Mouse (Mus musculus): ENCODE data around the gene Kctd13.
"Not testable (repeated sequence)": the region's sequence is repeated elsewhere in the genome, so short reads cannot be mapped to it uniquely, and the experiment has no call there.

Kctd13 gene

GRCm38 (mm10) chr7:126928384-126929037, at the start of gene Kctd13:
Gene Kctd13 (plus strand): TSS chr7:126928879.
- DNase-seq = peak; percentile 90

GRCm38 (mm10) chr7:126881040-126881439, 47.6 kb upstream of the Kctd13 start:
- DNase-seq = no peak

GRCm38 (mm10) chr7:126883731-126884181, 44.9 kb upstream of the Kctd13 start:
- no peak for DNase-seq

- peak; percentile 98 for DNase-seq
Observed at GRCm38 (mm10) chr7:126884286-126885164, 44.2 kb upstream of the Kctd13 start, which contains the start of gene Taok2. Gene Taok2 (minus strand): TSS chr7:126884703.

- DNase-seq = no peak
Observed at GRCm38 (mm10) chr7:126887281-126887680, 41.4 kb upstream of the Kctd13 start.

- DNase-seq = no peak
Observed at GRCm38 (mm10) chr7:126888852-126889251, 39.8 kb upstream of the Kctd13 start.

- no peak for DNase-seq
Observed at GRCm38 (mm10) chr7:126896912-126897311, 31.8 kb upstream of the Kctd13 start.

- DNase-seq = no peak
Observed at GRCm38 (mm10) chr7:126897390-126898101, 31.1 kb upstream of the Kctd13 start.

GRCm38 (mm10) chr7:126898102-126898990, 30.3 kb upstream of the Kctd13 start:
- DNase-seq = peak; percentile 98

GRCm38 (mm10) chr7:126899781-126900180, 28.9 kb upstream of the Kctd13 start:
- not testable (repeated sequence) for DNase-seq

- no peak for DNase-seq
Observed at GRCm38 (mm10) chr7:126905590-126905989, 23.1 kb upstream of the Kctd13 start.

- no peak for DNase-seq
Observed at GRCm38 (mm10) chr7:126914844-126915243, 13.8 kb upstream of the Kctd13 start.

- DNase-seq = not testable (repeated sequence)
Observed at GRCm38 (mm10) chr7:126918356-126918755, 10.3 kb upstream of the Kctd13 start.

GRCm38 (mm10) chr7:126919973-126920372, 8.7 kb upstream of the Kctd13 start:
- DNase-seq = no peak

- no peak for DNase-seq
Observed at GRCm38 (mm10) chr7:126921563-126921962, 7.1 kb upstream of the Kctd13 start.

- peak; percentile 32 for DNase-seq
Observed at GRCm38 (mm10) chr7:126922624-126923060, 6.0 kb upstream of the Kctd13 start, which contains the start of gene Tmem219. Gene Tmem219 (minus strand): TSS chr7:126922917.

GRCm38 (mm10) chr7:126923999-126924398, 4.7 kb upstream of the Kctd13 start:
- DNase-seq = no peak

GRCm38 (mm10) chr7:126926299-126926698, 2.4 kb upstream of the Kctd13 start:
- no peak for DNase-seq

- peak; percentile 41 for DNase-seq
Observed at GRCm38 (mm10) chr7:126929046-126929445, 367 bp downstream of the Kctd13 start.

GRCm38 (mm10) chr7:126932652-126933051, 4.0 kb downstream of the Kctd13 start:
- DNase-seq = no peak

- no peak for DNase-seq
Observed at GRCm38 (mm10) chr7:126941171-126941570, 12.5 kb downstream of the Kctd13 start.

- no peak for DNase-seq
Observed at GRCm38 (mm10) chr7:126941801-126942200, 13.1 kb downstream of the Kctd13 start.
